Mouse (Mus musculus) layer of hippocampus, adult 9-10 months (tissue): ENCODE results near the gene Pex14.

Experiments used
- DNase-seq: peaks from one replicate; pipeline ENCODE4 v3.0.0; 2022; ENCODE audit warnings: low spot score

Gene Pex14

DNA sequence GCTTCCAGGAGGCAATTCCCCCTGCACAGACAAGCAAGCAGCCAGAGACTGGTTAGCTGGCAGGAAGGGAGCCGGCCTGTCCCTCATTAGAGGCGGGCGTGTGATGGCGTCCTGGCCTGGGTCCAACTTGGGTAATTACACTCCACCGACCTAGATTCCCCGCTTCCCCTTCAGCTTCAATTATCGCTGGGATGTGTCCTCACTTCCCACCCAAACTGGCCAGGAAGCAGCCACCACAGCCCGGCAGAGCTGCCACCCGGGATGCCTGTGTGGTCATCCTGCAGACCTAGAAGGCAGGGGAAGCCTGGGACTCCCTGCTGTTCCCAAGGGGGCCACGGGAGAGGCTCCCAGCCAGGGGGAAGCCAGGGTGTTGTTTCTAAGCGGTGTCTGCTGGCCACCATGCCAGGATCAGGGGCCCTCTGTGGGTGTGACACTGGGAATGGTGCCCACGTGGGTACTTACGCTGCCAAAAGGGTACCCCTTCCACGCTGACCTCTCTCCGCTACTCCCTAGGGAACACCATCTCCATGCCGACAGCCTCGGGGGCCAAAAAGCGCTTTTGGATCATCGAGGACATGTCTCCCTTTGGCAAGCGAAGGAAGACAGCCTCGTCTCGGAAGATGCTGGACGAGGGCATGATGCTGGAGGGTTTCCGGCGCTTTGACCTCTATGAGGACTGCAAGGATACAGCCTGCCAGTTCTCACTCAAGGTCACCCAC is 148.6 kb downstream of the Pex14 start:
- no peak for DNase-seq

GRCm38 (mm10) chr4:148950487-148950886 is 149.2 kb downstream of the Pex14 start:
- DNase-seq, result no peak

DNA sequence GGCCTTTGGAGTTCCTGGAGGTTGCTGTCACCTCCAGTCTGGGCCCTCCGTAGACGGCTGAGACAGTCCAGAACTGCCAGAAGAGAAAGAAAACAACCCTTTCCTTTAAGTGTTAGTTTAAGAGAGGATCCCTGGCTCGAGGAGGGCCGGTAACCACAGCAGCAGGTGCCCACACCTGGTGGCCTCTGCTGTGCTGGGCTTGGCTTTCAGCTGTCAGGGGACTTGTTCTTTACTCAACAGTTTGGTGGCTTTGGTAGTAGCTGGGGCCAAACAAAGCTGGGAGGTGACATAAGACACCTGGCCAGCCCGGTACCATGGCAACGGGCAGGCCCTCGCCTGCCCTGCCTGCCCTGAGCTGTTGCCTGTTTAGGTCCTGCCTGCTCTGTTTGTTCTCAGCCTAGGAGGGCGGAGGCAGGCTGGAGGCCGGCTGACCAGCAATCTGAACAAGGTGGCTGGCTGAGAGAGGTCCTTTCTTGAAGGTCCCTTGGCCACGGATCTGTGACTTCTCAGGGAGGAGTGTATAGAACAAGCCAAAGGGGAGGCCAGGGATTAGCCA is 151.8 kb downstream of the Pex14 start:
- DNase-seq, result no peak

- DNase-seq, result no peak
Measured at GRCm38 (mm10) chr4:148946071-148946470, 153.6 kb downstream of the Pex14 start.

GRCm38 (mm10) chr4:148945476-148945881 is 154.2 kb downstream of the Pex14 start:
- no peak for DNase-seq

DNA sequence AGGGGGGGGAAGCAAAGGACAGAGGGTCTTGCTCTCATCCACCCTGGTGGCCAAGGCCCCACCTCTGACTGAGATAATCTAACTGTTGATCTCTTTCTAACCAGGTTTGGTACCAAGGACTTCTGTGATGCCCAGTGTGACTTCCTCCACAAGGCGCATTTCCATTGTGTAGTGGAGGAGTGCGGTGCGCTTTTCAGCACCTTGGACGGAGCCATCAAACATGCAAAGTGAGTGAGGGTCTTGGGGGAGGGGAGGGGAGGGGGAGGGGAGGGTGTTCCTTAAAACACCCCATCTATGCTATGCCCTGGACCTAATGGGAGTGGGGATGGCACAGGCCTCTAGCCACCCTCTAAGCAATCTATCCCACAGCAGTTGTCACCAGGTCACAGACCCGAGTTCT is 156.6 kb downstream of the Pex14 start:
- no peak for DNase-seq

DNA sequence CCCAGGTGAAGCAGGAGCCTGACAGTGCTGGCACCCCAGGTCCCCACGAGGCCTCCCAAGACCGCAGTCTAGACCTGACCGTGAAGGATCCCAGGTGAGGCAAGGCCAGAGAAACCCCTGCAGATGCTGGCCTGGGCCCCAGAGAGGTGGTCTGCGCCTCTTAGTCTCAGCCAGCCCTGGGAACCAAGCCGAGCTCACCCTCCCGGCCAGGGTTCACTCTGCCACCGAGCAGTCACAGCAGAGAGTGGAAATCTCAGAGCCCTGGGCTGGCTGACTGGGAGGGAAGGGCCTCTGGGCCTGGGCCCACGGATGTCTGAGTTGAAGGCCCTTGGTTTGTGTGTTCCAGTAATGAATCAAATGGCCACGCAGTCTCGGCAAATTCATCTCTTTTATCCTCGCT is 158.4 kb downstream of the Pex14 start:
- DNase-seq, result no peak

DNA sequence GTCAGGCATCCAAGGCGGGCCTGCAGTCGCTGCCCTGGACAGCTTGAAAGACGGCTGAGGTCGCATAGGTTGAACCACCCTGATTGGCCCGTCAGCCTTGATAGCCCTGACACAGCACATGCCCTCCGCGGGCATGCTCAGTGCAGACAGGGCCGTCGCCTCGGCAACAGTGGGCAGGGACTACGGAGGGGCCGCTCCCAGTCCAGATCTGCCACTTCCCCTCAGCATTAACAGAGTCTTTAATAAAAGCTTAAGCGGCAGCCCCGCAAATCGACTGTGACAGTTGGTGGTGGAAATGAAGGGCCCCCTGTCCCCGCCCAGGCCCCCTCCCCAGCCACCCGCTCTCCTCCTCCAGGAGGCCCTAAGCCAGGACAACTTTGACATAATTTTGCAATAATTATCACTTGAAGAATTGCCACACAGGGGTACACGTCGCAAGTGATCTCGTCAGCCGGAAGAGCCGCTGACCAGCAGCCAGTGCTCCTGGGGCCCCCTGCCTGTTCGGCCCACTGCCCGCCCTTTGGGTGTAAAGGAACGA is 158.9 kb downstream of the Pex14 start:
- no peak for DNase-seq

GRCm38 (mm10) chr4:148938546-148938945 is 161.1 kb downstream of the Pex14 start:
- no peak for DNase-seq

GRCm38 (mm10) chr4:148936727-148937126 is 162.9 kb downstream of the Pex14 start:
- no peak for DNase-seq

DNA sequence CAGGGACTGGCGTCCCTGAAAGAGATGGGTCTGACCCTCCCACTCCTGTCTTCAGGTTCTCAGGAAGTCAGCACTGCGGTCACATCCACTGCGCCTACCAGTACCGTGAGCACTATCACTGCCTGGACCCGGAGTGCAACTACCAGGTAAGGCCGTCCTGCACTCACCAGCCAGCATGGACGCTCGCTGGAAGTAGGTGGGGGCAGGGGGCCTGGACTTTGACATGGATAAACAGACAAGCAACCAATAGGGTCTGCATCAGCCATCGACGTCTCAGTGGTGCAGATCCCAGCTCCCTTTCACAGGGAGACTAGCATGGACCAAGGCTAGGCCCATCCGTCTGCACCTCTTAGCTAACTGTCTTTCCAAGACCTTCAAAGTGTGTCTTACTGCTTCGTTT is 163.6 kb downstream of the Pex14 start:
- DNase-seq, result no peak

GRCm38 (mm10) chr4:148935211-148935610 is 164.5 kb downstream of the Pex14 start:
- peak; percentile 32 for DNase-seq

DNA sequence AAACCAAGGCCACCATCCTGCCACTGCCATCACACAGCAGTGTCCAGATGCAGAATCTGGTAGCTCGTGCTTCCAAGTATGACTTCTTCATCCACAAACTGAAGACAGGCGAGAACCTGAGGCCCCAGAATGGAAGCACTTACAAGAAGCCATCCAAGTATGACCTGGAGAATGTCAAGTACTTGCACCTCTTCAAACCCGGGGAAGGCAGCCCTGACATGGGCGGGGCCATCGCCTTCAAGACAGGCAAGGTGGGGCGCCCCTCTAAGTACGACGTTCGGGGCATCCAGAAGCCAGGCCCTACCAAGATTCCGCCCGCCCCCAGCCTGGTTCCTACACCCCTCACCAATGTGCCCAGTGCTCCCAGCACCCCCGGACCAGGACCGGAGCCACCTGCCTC is 166.6 kb downstream of the Pex14 start:
- DNase-seq, result no peak

- no peak for DNase-seq
Measured at GRCm38 (mm10) chr4:148930721-148931229, 168.9 kb downstream of the Pex14 start.

- DNase-seq, result no peak
Measured at GRCm38 (mm10) chr4:148928876-148929275, 170.8 kb downstream of the Pex14 start.

GRCm38 (mm10) chr4:148928316-148928715 is 171.4 kb downstream of the Pex14 start:
- DNase-seq, result no peak

GRCm38 (mm10) chr4:148926459-148926858 is 173.2 kb downstream of the Pex14 start:
- no peak for DNase-seq

DNA sequence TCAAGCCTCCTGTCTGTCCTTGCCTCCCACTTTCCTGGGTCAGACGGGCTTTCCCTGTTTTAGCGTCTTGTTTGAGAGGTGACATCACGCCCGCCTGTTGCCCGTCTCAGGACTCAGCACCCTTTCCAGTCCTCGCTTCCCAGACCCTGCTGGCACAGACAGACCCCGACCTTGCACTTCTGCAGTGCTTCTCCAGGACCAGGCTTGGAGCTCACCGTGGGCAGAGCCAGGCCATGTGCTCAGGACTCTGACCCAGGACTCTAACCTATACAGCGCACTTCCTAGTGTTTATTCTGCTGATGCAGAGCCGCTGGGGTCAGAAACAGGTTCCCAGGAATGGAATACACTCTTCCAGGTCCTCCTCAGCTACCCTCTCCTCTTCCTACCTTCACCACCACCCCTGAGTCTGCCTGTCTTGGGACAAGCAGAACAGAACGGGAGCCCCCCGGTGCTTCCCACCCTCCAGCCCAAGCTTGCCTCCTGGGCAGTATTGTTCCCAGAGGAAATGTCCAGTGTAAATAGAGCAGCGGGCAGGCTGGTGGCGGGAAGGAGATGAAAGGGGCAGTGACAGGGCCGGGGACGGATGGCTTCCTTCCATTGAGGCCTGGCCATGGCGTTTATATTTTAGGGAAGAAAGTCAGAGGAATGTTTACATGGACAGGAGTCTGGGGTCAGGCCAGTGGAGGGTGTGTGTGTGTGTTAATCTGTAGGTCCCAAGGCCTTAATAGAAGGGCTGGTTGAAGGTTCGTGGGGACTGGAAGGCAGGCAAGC is 173.9 kb downstream of the Pex14 start:
- DNase-seq, result no peak

GRCm38 (mm10) chr4:148923976-148924375 is 175.7 kb downstream of the Pex14 start:
- no peak for DNase-seq

- no peak for DNase-seq
Measured at GRCm38 (mm10) chr4:148923414-148923813, 176.3 kb downstream of the Pex14 start.

DNA sequence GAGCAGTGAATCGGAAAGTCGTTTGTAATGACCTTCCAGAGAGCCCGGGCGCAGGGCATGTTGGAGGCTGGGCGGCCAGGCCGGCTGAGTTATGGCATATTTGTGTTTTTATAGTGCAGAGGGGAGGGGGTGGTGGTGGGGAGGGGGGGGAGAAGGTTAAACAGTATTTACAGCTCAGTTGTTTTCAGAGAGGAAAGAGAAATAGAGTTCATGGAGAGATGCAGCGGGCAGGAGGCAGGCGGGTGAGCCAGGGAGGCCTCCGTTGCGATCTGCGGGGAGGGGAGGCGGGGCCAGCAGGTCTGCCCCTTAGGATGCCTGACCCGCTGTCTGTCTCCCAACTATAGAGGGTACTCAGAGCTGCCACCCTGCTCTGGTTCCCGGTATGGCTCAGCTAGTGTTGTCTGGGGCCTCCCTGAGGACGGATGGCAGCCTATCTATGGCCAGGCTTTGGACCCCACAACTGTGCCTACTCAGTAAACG is 177.4 kb downstream of the Pex14 start:
- DNase-seq, result no peak

DNA sequence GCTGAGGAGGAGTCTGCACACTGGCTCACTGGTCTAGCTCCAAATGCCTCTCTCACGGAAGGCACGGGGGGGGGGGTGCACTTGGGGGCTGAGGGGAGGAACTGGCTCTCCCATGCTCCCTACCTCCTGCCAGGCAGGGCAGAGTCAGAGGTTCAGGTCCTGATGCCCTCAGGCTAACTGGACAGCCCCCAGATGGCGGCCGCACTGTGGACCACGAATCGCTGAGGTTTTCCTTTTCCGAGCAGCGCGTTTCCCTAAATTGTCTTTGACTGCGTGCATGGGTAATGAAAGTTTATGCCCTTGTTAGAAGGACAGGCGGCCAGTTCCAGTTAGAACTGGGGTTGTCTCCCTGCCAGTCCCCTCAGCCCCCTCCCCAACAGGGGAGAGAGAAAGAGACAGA is 179.1 kb downstream of the Pex14 start:
- no peak for DNase-seq
